Mouse (Mus musculus): Measurements from ENCODE around the gene Scamp2. TPM values are rescaled to one million over a fixed set of nuclear protein-coding genes. Genes with fewer than 3 reads are reported as not detected.

The Scamp2 gene
- polyA plus RNA-seq, 1 experiment = 103 TPM

DNA sequence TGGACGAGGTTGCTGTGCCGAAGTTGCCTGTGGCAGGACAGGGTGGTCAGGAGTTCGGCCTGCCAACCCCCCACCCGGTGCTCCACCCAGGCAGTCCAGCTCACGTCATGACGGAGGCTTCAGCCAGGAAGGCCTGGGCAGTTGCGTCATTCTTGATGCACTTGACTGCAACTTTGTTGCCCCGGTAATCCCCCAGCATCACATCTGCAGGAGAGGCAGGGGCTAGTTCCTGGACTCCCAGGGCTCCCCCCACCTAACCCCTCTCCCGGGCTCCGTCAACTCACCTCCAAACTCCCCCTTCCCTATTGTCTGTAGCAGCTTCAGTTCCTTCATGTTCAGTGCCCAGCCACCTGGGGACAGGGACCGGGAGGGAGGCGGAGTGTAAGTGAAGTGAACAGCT lies 68.0 kb downstream of the Scamp2 start:
- TF ChIP-seq CTCF (IDR thresholded peaks at IDR 0.05; ENCODE audit: insufficient read depth, low read length) (no peak), POLR2A (IDR thresholded peaks at IDR 0.05; ENCODE audit: borderline replicate concordance, extremely low read depth, low read depth, low read length) (no peak)
- no peak overlapping the region for H3K4me3 ChIP-seq (replicated peaks; ENCODE audit: extremely low read depth, low read depth, low read length)
- 87% methylated on average over 12 of the region's 12 CpGs for WGBS
- no peak for DNase-seq
- peaks cover 2% of the 10 kb centered on the region for H3K4me1 ChIP-seq (ENCODE audit: control insufficient read depth, insufficient read depth, low read length)

DNA sequence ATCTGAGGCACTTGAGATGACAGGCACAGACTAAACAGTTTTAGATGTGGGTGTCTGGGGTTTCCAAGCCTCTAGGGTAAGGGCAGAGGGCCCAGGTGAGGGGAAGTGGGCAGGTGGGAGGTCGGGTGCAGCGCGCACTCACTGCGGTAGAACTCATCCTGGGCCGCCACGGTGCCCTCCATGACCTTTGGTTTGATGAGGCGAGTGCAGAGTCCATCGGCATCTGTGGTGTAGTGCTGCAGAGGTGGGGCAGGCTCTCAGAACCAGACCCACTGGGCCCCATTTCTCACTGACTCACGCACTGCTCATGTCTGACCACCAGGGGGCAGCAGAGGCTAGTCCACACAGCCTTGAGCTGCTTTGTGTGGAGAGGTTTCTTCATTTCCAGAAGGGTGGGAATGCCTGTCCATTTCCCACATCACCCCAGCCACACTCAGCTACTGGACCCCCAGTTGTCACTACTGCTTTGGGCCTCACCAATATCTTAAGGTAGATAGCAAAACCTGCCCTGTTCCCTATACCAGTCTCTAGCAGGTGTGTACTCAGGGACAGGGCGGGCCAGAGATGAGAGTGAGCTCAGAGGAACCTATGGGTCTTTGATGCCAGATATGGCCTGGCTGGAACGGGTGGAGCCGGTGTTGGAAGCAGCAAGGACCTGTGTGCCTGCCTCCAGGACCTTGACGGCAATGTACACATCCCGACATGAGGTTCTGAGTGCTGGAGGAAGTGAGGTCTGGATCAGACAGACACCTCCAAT lies 68.6 kb downstream of the Scamp2 start:
- peak; percentile 98 for TF ChIP-seq CTCF (IDR thresholded peaks at IDR 0.05; ENCODE audit: insufficient read depth, low read length)
- TF ChIP-seq POLR2A (IDR thresholded peaks at IDR 0.05; ENCODE audit: borderline replicate concordance, extremely low read depth, low read depth, low read length) = 0 out of 2 replicates have a peak, but pooled peaks have one; percentile 10
- peaks cover 7% of the 10 kb centered on the region for H3K4me1 ChIP-seq (ENCODE audit: control insufficient read depth, insufficient read depth, low read length)
- DNase-seq = peak; percentile 83
- 56% methylated on average over 14 of the region's 14 CpGs for WGBS
- no peak overlapping the region for H3K4me3 ChIP-seq (replicated peaks; ENCODE audit: extremely low read depth, low read depth, low read length)

DNA sequence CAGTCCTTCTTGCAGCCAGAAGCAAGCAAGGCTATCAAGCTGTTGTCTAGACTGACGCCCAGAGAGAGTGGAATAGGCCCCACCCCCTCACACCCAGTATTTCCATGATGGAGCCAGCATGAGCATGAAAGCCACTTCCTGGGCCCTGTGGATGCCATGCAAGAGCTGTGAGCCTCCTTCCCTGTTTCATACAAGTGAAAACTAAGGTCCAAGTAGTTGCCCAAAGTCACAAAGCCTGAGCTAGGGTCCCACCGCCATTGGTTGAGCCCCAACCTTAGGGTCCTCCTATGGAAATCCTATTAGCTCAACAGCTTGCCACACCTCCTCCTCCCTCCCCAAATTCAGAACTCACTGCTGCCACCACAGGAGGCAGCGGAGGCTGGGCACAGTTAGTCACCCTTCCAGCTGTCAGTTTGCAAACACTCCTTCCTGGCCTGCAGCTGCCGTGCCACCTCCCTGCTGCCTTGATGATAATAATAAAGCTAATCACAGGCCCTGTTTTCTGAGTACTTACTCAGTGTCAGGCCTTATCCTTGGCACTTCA lies 72.8 kb downstream of the Scamp2 start:
- WGBS = 18% methylated on average over 4 of the region's 4 CpGs
- no peak overlapping the region for H3K4me3 ChIP-seq (replicated peaks; ENCODE audit: extremely low read depth, low read depth, low read length)
- no peak for DNase-seq
- H3K4me1 ChIP-seq (ENCODE audit: control insufficient read depth, insufficient read depth, low read length) = peaks cover 24% of the 10 kb centered on the region
- TF ChIP-seq POLR2A (IDR thresholded peaks at IDR 0.05; ENCODE audit: borderline replicate concordance, extremely low read depth, low read depth, low read length) (no peak), CTCF (IDR thresholded peaks at IDR 0.05; ENCODE audit: insufficient read depth, low read length) (peak; percentile 35; the same call in 1 of the 2 replicates)

DNA sequence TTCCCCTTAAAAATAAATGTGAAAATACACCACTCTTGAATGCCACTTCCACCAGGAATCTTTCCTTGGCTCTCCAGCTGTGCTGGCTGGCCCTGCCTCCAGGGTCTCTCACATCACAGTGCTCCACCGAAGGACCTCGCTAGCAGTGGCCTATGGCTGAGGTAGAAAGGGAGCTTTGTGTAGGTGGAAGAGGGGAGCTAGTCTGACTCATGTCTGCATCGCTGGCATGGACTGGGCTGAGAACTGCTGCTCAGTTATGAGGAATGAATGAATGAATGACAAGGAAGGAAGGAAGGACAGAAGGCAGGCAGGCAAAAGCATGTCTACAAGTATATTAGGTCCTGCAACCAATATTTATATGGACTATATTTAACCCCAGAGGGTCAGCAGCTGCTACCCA lies 76.5 kb downstream of the Scamp2 start:
- no peak for DNase-seq
- TF ChIP-seq POLR2A (IDR thresholded peaks at IDR 0.05; ENCODE audit: borderline replicate concordance, extremely low read depth, low read depth, low read length) (no peak), CTCF (IDR thresholded peaks at IDR 0.05; ENCODE audit: insufficient read depth, low read length) (no peak)
- no peak overlapping the region for H3K4me3 ChIP-seq (replicated peaks; ENCODE audit: extremely low read depth, low read depth, low read length)
- 16% methylated on average over 3 of the region's 3 CpGs for WGBS
- peaks cover 54% of the 10 kb centered on the region for H3K4me1 ChIP-seq (ENCODE audit: control insufficient read depth, insufficient read depth, low read length)

GRCm38 (mm10) chr9:57637741-57638322 lies 77.1 kb downstream of the Scamp2 start:
- peak; percentile 46 for DNase-seq
- no peak for TF ChIP-seq POLR2A (IDR thresholded peaks at IDR 0.05; ENCODE audit: borderline replicate concordance, extremely low read depth, low read depth, low read length)
- no peak for TF ChIP-seq CTCF (IDR thresholded peaks at IDR 0.05; ENCODE audit: insufficient read depth, low read length)
- H3K4me1 ChIP-seq (ENCODE audit: control insufficient read depth, insufficient read depth, low read length) = peaks cover 54% of the 10 kb centered on the region
- H3K4me3 ChIP-seq (replicated peaks; ENCODE audit: extremely low read depth, low read depth, low read length) = peak overlapping the region; percentile 31
- WGBS = under 1% methylated on average over 6 of the region's 6 CpGs

Other genes starting within 250 kb of the Scamp2 start
- gene Ppcdc, start 120.8 kb upstream of the Scamp2 start, polyA plus RNA-seq (2012; rRNA removed) = 30.8 and 36.1 TPM in 2 replicates
- 10.9 and 12.0 TPM in 2 replicates for gene Scamp5, start 92.9 kb upstream of the Scamp2 start, polyA plus RNA-seq (2012; rRNA removed)
- 1.6 and 2.0 TPM in 2 replicates for gene Rpp25, start 56.9 kb upstream of the Scamp2 start, polyA plus RNA-seq (2012; rRNA removed)
- gene Cox5a, start 39.7 kb upstream of the Scamp2 start, polyA plus RNA-seq (2012; rRNA removed) = 166 and 181 TPM in 2 replicates
- gene Fam219b, start 23.4 kb upstream of the Scamp2 start, polyA plus RNA-seq (2012; rRNA removed) = 9.5 and 16.9 TPM in 2 replicates
- 18.1 and 28.4 TPM in 2 replicates for gene Mpi, start 8.2 kb upstream of the Scamp2 start, polyA plus RNA-seq (2012; rRNA removed)
- 23.2 and 34.2 TPM in 2 replicates for gene Ulk3, start 28.5 kb downstream of the Scamp2 start, polyA plus RNA-seq (2012; rRNA removed)
- not detected in 2 replicates for gene Cplx3, start 45.3 kb downstream of the Scamp2 start, polyA plus RNA-seq (2012; rRNA removed)
- 0.06 and 0.08 TPM in 2 replicates for gene Lman1l, start 59.8 kb downstream of the Scamp2 start, polyA plus RNA-seq (2012; rRNA removed)
- 68.7 and 79.3 TPM in 2 replicates for gene Csk, start 92.7 kb downstream of the Scamp2 start, polyA plus RNA-seq (2012; rRNA removed)
- gene Cyp1a2, start 122.8 kb downstream of the Scamp2 start, polyA plus RNA-seq (2012; rRNA removed) = 0.23 and 0.44 TPM in 2 replicates
- gene Cyp1a1, start 127.0 kb downstream of the Scamp2 start, polyA plus RNA-seq (2012; rRNA removed) = 28.8 and 37.7 TPM in 2 replicates
- 17.6 and 19.4 TPM in 2 replicates for gene Edc3, start 147.6 kb downstream of the Scamp2 start, polyA plus RNA-seq (2012; rRNA removed)
- gene Clk3, start 204.9 kb downstream of the Scamp2 start, polyA plus RNA-seq (2012; rRNA removed) = 95.5 and 159 TPM in 2 replicates